Mouse (Mus musculus) G1E (cell line): Measurements from ENCODE around the gene Rftn2.

ENCODE experiments used
- CTCF ChIP-seq: IDR thresholded peaks from 2 replicates; pipeline ENCODE4 v1.5.1; 2012; ENCODE audit warnings: low read depth, low read length, inconsistent platforms, mixed read lengths
- GATA1 ChIP-seq: IDR thresholded peaks from 2 replicates; pipeline ENCODE4 v1.6.1; 2012; ENCODE audit warnings: borderline replicate concordance, low read length, inconsistent platforms, mixed read lengths

- TF ChIP-seq GATA1: no peak
- TF ChIP-seq CTCF: no peak
These were observed 11.3 kb downstream of the Rftn2 start for GRCm38 (mm10) chr1:55215185-55215813.
